Mouse (Mus musculus) megakaryocyte, embryonic 14.5 days (primary cell): ENCODE data around the gene Cbfa2t3. TPM values are rescaled to one million over a fixed set of nuclear protein-coding genes. Genes with fewer than 3 reads are reported as not detected.

ENCODE experiments used
- H3K27me3 ChIP-seq: replicated peaks from 2 replicates; pipeline ENCODE3; 2012; ENCODE audit warnings: inconsistent platforms
- H3K36me3 ChIP-seq: replicated peaks from 2 replicates; pipeline ENCODE3; 2012; ENCODE audit warnings: low read length, inconsistent platforms, mixed read lengths
- H3K4me1 ChIP-seq: 2 replicates; pipeline ENCODE4 v1.6.1; 2012; ENCODE audit warnings: inconsistent platforms
- H3K4me3 ChIP-seq: replicated peaks from 2 replicates; pipeline ENCODE3; 2012; ENCODE audit warnings: moderate library complexity, mild to moderate bottlenecking, inconsistent platforms
- H3K9me3 ChIP-seq: 2 replicates; pipeline ENCODE4 v1.6.1; 2012; ENCODE audit warnings: inconsistent platforms
- FLI1 ChIP-seq: IDR thresholded peaks from 2 replicates; pipeline ENCODE4 v1.6.1; 2012; ENCODE audit warnings: low read length, inconsistent platforms, mixed read lengths
- GATA1 ChIP-seq: IDR thresholded peaks from 3 replicates; pipeline ENCODE4 v1.6.1; 2012; ENCODE audit warnings: mixed read lengths, low read length, inconsistent platforms, borderline replicate concordance
- polyA plus RNA-seq: library from polyadenylated mRNA; stranded (reverse); fragments of >175 nt; gene quantifications from 2 replicates; pipeline ENCODE4 v1.2.3, GENCODE M21; 2012; ENCODE audit warnings: low replicate concordance; ENCODE audit not compliant: insufficient read depth

The Cbfa2t3 gene
- polyA plus RNA-seq, 1 experiment, result 54.9 TPM

DNA sequence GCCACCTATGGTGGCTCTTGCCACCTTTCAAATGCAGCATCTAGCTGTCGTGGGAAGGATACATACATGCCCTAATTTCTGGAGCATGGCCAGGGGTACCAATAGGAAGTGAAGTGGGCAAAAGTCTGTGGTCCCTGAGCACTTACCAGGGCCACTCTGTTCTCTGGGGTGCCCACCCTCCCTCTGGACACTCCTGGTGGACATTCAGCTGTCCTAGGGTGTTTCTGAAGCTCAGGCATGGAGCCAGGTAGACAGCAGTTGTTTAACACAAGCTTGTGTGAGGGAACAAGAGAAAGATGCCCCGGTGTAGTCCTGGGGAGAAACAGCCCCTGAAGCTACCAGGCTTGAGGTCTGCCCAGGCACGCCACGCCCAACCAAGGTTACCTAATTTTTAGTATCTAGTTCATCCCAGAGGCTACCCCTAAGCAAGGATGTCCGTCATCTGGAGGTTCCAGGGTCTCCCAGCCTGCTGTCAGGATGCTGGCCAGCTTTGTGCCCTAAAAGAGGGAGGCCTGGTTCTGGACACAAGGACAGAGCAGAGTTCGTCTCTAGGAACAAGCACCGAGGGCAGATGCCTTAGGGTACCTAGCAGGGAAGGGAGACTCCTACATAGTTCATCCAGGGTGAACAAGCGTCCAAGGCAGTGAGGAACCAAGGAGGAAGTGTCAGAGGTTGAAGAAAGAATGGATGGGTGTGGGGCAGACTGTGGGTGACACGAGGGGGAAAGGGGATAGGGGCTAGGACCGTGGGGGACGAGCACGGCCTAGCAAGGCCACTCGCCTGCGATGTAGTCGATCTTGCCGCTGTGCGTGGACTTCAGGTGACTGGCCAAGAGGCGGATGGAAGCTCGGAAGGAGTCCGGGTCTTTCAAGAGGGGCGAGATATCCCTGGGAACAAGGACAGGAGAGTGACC, 122.9 kb downstream of the Cbfa2t3 start:
- Histone ChIP-seq H3K27me3 (peaks cover 3% of the 10 kb centered on the region), H3K9me3 (no peaks in the 10 kb centered on the region), H3K36me3 (peaks cover 63% of the 10 kb centered on the region), H3K4me1 (peaks cover 62% of the 10 kb centered on the region), H3K4me3 (peak overlapping the region; percentile 98)
- TF ChIP-seq FLI1 (no peak), GATA1 (no peak)

GRCm38 (mm10) chr8:122575286-122575685, 123.6 kb downstream of the Cbfa2t3 start:
- no peaks in the 10 kb centered on the region for H3K9me3 ChIP-seq
- H3K27me3 ChIP-seq, result peaks cover 2% of the 10 kb centered on the region
- TF ChIP-seq FLI1 (no peak), GATA1 (no peak)
- H3K4me3 ChIP-seq, result peak overlapping the region; percentile 98
- peaks cover 68% of the 10 kb centered on the region for H3K36me3 ChIP-seq
- H3K4me1 ChIP-seq, result peaks cover 59% of the 10 kb centered on the region

Other genes with a start within 250 kb of the Cbfa2t3 start
- gene Snai3, start 238.4 kb downstream of the Cbfa2t3 start, polyA plus RNA-seq, result 2.8 and 8.0 TPM in 2 replicates
- gene Rnf166, start 223.0 kb downstream of the Cbfa2t3 start, polyA plus RNA-seq, result 86.9 and 219 TPM in 2 replicates
- 40.5 and 70.3 TPM in 2 replicates for gene Ctu2, start 223.0 kb downstream of the Cbfa2t3 start, polyA plus RNA-seq
- gene Piezo1, start 147.8 kb downstream of the Cbfa2t3 start, polyA plus RNA-seq, result 25.0 and 60.9 TPM in 2 replicates
- 68.9 and 81.7 TPM in 2 replicates for gene Cdt1, start 131.1 kb downstream of the Cbfa2t3 start, polyA plus RNA-seq
- 257 and 338 TPM in 2 replicates for gene Aprt, start 122.2 kb downstream of the Cbfa2t3 start, polyA plus RNA-seq
- 12.6 and 15.3 TPM in 2 replicates for gene Galns, start 87.6 kb downstream of the Cbfa2t3 start, polyA plus RNA-seq
- 2.2 TPM in 1 of 2 replicates, not detected in the other for gene Trappc2l, start 87.5 kb downstream of the Cbfa2t3 start, polyA plus RNA-seq
- gene Pabpn1l, start 76.4 kb downstream of the Cbfa2t3 start, polyA plus RNA-seq, result 0.25 TPM in 1 of 2 replicates, not detected in the other
- gene Acsf3, start 76.4 kb upstream of the Cbfa2t3 start, polyA plus RNA-seq, result 9.9 and 23.1 TPM in 2 replicates
- gene Cdh15, start 148.9 kb upstream of the Cbfa2t3 start, polyA plus RNA-seq, result not detected in 2 replicates